Mouse (Mus musculus) CH12.LX (cell line): ENCODE results near the gene AU022252. TPM values are rescaled to one million over a fixed set of nuclear protein-coding genes. Genes with fewer than 3 reads are reported as not detected.
A peak's percentile ranks its signal among the peaks of the same experiment; 100 is the strongest.

Experiments used
- DNase-seq: peaks from one replicate; pipeline ENCODE4 v3.0.0-alpha.2; 2013; ENCODE audit errors: extremely low read depth
- H3K27ac ChIP-seq: 2 replicates; pipeline ENCODE4 v1.5.1; 2012; ENCODE audit warnings: low read depth, mild to moderate bottlenecking, control low read depth, moderate library complexity; ENCODE audit not compliant: insufficient read depth
- H3K27me3 ChIP-seq: replicated peaks from 2 replicates; pipeline ENCODE3; 2012; ENCODE audit warnings: inconsistent platforms
- H3K36me3 ChIP-seq, 2 experiments: replicated peaks in 1 of 2; 2 replicates each; pipeline versions ENCODE3 to v1.6.1; 2012; ENCODE audit warnings: inconsistent platforms in 1 of 2, low read length in 1 of 2, mild to moderate bottlenecking in 1 of 2, mixed read lengths in 1 of 2, moderate library complexity in 1 of 2; ENCODE audit not compliant: control insufficient read depth in 1 of 2, insufficient read depth in 1 of 2
- H3K4me1 ChIP-seq, 2 experiments: 2 replicates each; pipeline ENCODE4 v1.6.1; 2012; ENCODE audit warnings: inconsistent platforms in 1 of 2, moderate library complexity in 1 of 2; ENCODE audit not compliant: insufficient read depth in 2 of 2, control insufficient read depth in 1 of 2
- H3K4me2 ChIP-seq: 2 replicates; pipeline ENCODE4 v1.6.1; 2012; ENCODE audit warnings: low read depth, mild to moderate bottlenecking, control low read depth; ENCODE audit not compliant: poor library complexity, insufficient read depth, severe bottlenecking
- H3K4me3 ChIP-seq, 3 experiments: fragments of 150-350 bp in 1 of 3; sonication (generic) in 1 of 3; replicated peaks in 1 of 3; 2 replicates each; pipeline versions ENCODE3 to v1.5.1; 2011 to 2012; ENCODE audit warnings: low read depth in 2 of 3, low read length in 2 of 3, mild to moderate bottlenecking in 2 of 3, moderate library complexity in 2 of 3, control low read depth in 1 of 3, improper control_type of control experiment in 1 of 3, inconsistent platforms in 1 of 3, mixed read lengths in 1 of 3; ENCODE audit not compliant: poor library complexity in 1 of 3
- H3K79me2 ChIP-seq: replicated peaks from 2 replicates; pipeline ENCODE4 v1.6.1; 2012; ENCODE audit warnings: mild to moderate bottlenecking, moderate library complexity; ENCODE audit not compliant: control insufficient read depth, poor library complexity, insufficient read depth, severe bottlenecking; ENCODE audit errors: extremely low read depth
- H3K9ac ChIP-seq: 2 replicates; pipeline ENCODE4 v1.6.1; 2012; ENCODE audit warnings: low read depth, mild to moderate bottlenecking, control low read depth, moderate library complexity; ENCODE audit not compliant: insufficient read depth
- H3K9me3 ChIP-seq: replicated peaks from 2 replicates; pipeline ENCODE3; 2012; ENCODE audit warnings: low read length, inconsistent platforms, mixed read lengths
- BHLHE40 ChIP-seq: IDR thresholded peaks from 2 replicates; pipeline ENCODE4 v1.6.1; 2011; ENCODE audit warnings: mild to moderate bottlenecking, low read depth, low read length, improper control_type of control experiment
- CTCF ChIP-seq, 2 experiments: IDR thresholded peaks in 1 of 2; conservative IDR thresholded peaks in 1 of 2; 2 replicates each; pipeline ENCODE4 v1.5.1; 2011 to 2012; ENCODE audit warnings: low read depth in 2 of 2, low read length in 2 of 2, improper control_type of control experiment in 1 of 2, inconsistent platforms in 1 of 2, mild to moderate bottlenecking in 1 of 2, moderate library complexity in 1 of 2
- EP300 ChIP-seq: IDR thresholded peaks from 2 replicates; pipeline ENCODE4 v1.6.1; 2011; ENCODE audit warnings: low read length, improper control_type of control experiment
- HCFC1 ChIP-seq: IDR thresholded peaks from 2 replicates; pipeline ENCODE4 v1.6.1; 2012; ENCODE audit warnings: low read depth, mild to moderate bottlenecking, inconsistent platforms, low read length, improper control_type of control experiment
- PAX5 ChIP-seq: IDR thresholded peaks from 2 replicates; pipeline ENCODE4 v1.6.1; 2012; ENCODE audit warnings: low read length, inconsistent platforms, mixed read lengths
- POLR2AphosphoS2 ChIP-seq: IDR thresholded peaks from 2 replicates; pipeline ENCODE4 v1.6.1; 2011; ENCODE audit warnings: low read depth, low read length, improper control_type of control experiment
- RAD21 ChIP-seq: IDR thresholded peaks from 2 replicates; pipeline ENCODE4 v1.6.1; 2011; ENCODE audit warnings: low read depth, mild to moderate bottlenecking, low read length, improper control_type of control experiment, moderate library complexity
- SMC3 ChIP-seq: IDR thresholded peaks from 2 replicates; pipeline ENCODE4 v1.6.1; 2011; ENCODE audit warnings: low read depth, low read length, improper control_type of control experiment
- dilution Hi-C: fragments of 300-500 bp; cut with MboI; formaldehyde crosslinking; loops from 2 replicates; pipeline ENCODE4 v1.14.3; 2020; ENCODE audit warnings: low sequenced_read_pairs; ENCODE audit not compliant: extremely low pct_unique_long_range_greater_than_20kb, extremely low pct_ligation_motif_present
- in situ Hi-C: fragments of 300-500 bp; cut with MboI; formaldehyde crosslinking; loops from 3 replicates; pipeline ENCODE4 v1.14.3; 2019; ENCODE audit warnings: low sequenced_read_pairs, low pct_ligation_motif_present, low pct_unique_long_range_greater_than_20kb, mixed read lengths
- polyA plus RNA-seq: library from polyadenylated mRNA; unstranded; fragments of >175 nt; gene quantifications from 2 replicates; pipeline ENCODE4 v1.2.1, GENCODE M21; 2012; ENCODE audit warnings: low read depth; ENCODE audit not compliant: insufficient read length
- total RNA-seq, 2 experiments: library from RNA; depleted of rRNA; stranded (reverse); fragments of 300-350 nt in 1 of 2; fragments of >200 nt in 1 of 2; gene quantifications; 2 replicates each; pipeline ENCODE4 v1.2.3; 2012 to 2014

AU022252 gene
- total and polyA plus RNA-seq, 3 experiments: 8.7 to 18.8 (median 12.7) TPM

GRCm38 (mm10) chr4:119157891-119158290, 74.6 kb downstream of the AU022252 start:
- H3K79me2 ChIP-seq: no peaks in the 10 kb centered on the region
- H3K4me3 ChIP-seq: no peak overlapping the region
- TF ChIP-seq EP300 (no peak), SMC3 (no peak), BHLHE40 (no peak)
- TF ChIP-seq, all 38 proteins: peak for 0
- no peaks in the 10 kb centered on the region for H3K27me3 ChIP-seq
- no peak overlapping the region for H3K9ac ChIP-seq
- DNase-seq: no peak
- no peaks in the 10 kb centered on the region for H3K36me3 ChIP-seq
- no peaks in the 10 kb centered on the region for H3K9me3 ChIP-seq
- no peak overlapping the region for H3K4me2 ChIP-seq
- in situ Hi-C loops (no loop called here), dilution Hi-C loops (no loop called here)
- no peaks in the 10 kb centered on the region for H3K4me1 ChIP-seq
- no peak overlapping the region for H3K27ac ChIP-seq

- DNase-seq: peak; percentile 67
- Histone ChIP-seq H3K4me3 (no peak overlapping the region), H3K27me3 (no peaks in the 10 kb centered on the region), H3K79me2 (no peaks in the 10 kb centered on the region), H3K36me3 (no peaks in the 10 kb centered on the region), H3K9me3 (no peaks in the 10 kb centered on the region), H3K9ac (no peak overlapping the region), H3K27ac (no peak overlapping the region), H3K4me1 (no peaks in the 10 kb centered on the region), H3K4me2 (no peak overlapping the region)
- in situ Hi-C loops (no loop called here), dilution Hi-C loops (no loop called here)
- no peak for TF ChIP-seq PAX5
- TF ChIP-seq CTCF (conservative IDR thresholded peaks at IDR 0.05 in 1 of 2, IDR thresholded peaks at IDR 0.05 in 1 of 2; ENCODE audit: low read depth in 2 of 2, low read length in 2 of 2): peak; percentile 54 to 71
- no peak for TF ChIP-seq POLR2AphosphoS2
- no peak for TF ChIP-seq HCFC1
- TF ChIP-seq RAD21: peak; percentile 42
- peak; percentile 42 for TF ChIP-seq SMC3
Observed at GRCm38 (mm10) chr4:119157186-119157585, 75.3 kb downstream of the AU022252 start.

Other genes with a start within 250 kb of the AU022252 start
- 26.8 and 46.2 TPM in 2 replicates for gene Slc2a1, start 124.0 kb downstream of the AU022252 start, total RNA-seq (2012; rRNA removed)
- 55.3 and 64.9 TPM in 2 replicates for gene Slc2a1, start 124.0 kb downstream of the AU022252 start, total RNA-seq (2014; rRNA removed)
- gene Slc2a1, start 124.0 kb downstream of the AU022252 start, polyA plus RNA-seq: 30.5 and 33.4 TPM in 2 replicates
- gene Zfp691, start 58.5 kb downstream of the AU022252 start, total RNA-seq (2012; rRNA removed): 4.6 and 4.7 TPM in 2 replicates
- 2.3 and 3.2 TPM in 2 replicates for gene Zfp691, start 58.5 kb downstream of the AU022252 start, total RNA-seq (2014; rRNA removed)
- 3.8 and 4.0 TPM in 2 replicates for gene Zfp691, start 58.5 kb downstream of the AU022252 start, polyA plus RNA-seq
- not detected in 2 replicates for gene Ermap, start 42.7 kb downstream of the AU022252 start, total RNA-seq (2012; rRNA removed)
- not detected in 2 replicates for gene Ermap, start 42.7 kb downstream of the AU022252 start, total RNA-seq (2014; rRNA removed)
- 0.23 TPM in 1 of 2 replicates, not detected in the other for gene Ermap, start 42.7 kb downstream of the AU022252 start, polyA plus RNA-seq
- gene Svbp, start 37.4 kb downstream of the AU022252 start, total RNA-seq (2012; rRNA removed): 15.8 and 16.2 TPM in 2 replicates
- gene Svbp, start 37.4 kb downstream of the AU022252 start, total RNA-seq (2014; rRNA removed): 15.5 and 15.7 TPM in 2 replicates
- gene Svbp, start 37.4 kb downstream of the AU022252 start, polyA plus RNA-seq: 21.8 and 23.5 TPM in 2 replicates
- not detected in 2 replicates for gene Tmem269, start 14.5 kb downstream of the AU022252 start, total RNA-seq (2012; rRNA removed)
- gene Tmem269, start 14.5 kb downstream of the AU022252 start, total RNA-seq (2014; rRNA removed): 0.16 TPM in 1 of 2 replicates, not detected in the other
- gene Tmem269, start 14.5 kb downstream of the AU022252 start, polyA plus RNA-seq: 0.18 TPM in 1 of 2 replicates, not detected in the other
- 11.3 and 14.8 TPM in 2 replicates for gene P3h1, start 203 bp upstream of the AU022252 start, total RNA-seq (2012; rRNA removed)
- gene P3h1, start 203 bp upstream of the AU022252 start, total RNA-seq (2014; rRNA removed): 27.1 and 29.2 TPM in 2 replicates
- gene P3h1, start 203 bp upstream of the AU022252 start, polyA plus RNA-seq: 31.6 and 32.0 TPM in 2 replicates
- gene Cldn19, start 22.7 kb upstream of the AU022252 start, total RNA-seq (2012; rRNA removed): not detected in 2 replicates
- not detected in 2 replicates for gene Cldn19, start 22.7 kb upstream of the AU022252 start, total RNA-seq (2014; rRNA removed)
- 0.08 and 0.09 TPM in 2 replicates for gene Cldn19, start 22.7 kb upstream of the AU022252 start, polyA plus RNA-seq
- 724 and 865 TPM in 2 replicates for gene Ybx1, start 61.9 kb upstream of the AU022252 start, total RNA-seq (2012; rRNA removed)
- gene Ybx1, start 61.9 kb upstream of the AU022252 start, total RNA-seq (2014; rRNA removed): 901 and 989 TPM in 2 replicates
- 2,139 and 2,246 TPM in 2 replicates for gene Ybx1, start 61.9 kb upstream of the AU022252 start, polyA plus RNA-seq
- 125 and 175 TPM in 2 replicates for gene Ppih, start 87.8 kb upstream of the AU022252 start, total RNA-seq (2012; rRNA removed)
- 179 and 195 TPM in 2 replicates for gene Ppih, start 87.8 kb upstream of the AU022252 start, total RNA-seq (2014; rRNA removed)
- gene Ppih, start 87.8 kb upstream of the AU022252 start, polyA plus RNA-seq: 132 and 158 TPM in 2 replicates
- gene Ccdc30, start 182.8 kb upstream of the AU022252 start, total RNA-seq (2012; rRNA removed): 0.04 TPM in 1 of 2 replicates, not detected in the other
- gene Ccdc30, start 182.8 kb upstream of the AU022252 start, total RNA-seq (2014; rRNA removed): not detected in 2 replicates
- gene Ccdc30, start 182.8 kb upstream of the AU022252 start, polyA plus RNA-seq: not detected in 2 replicates
- 14.7 and 20.1 TPM in 2 replicates for gene Ppcs, start 189.7 kb upstream of the AU022252 start, total RNA-seq (2012; rRNA removed)
- 20.7 and 22.7 TPM in 2 replicates for gene Ppcs, start 189.7 kb upstream of the AU022252 start, total RNA-seq (2014; rRNA removed)
- gene Ppcs, start 189.7 kb upstream of the AU022252 start, polyA plus RNA-seq: 19.1 and 19.3 TPM in 2 replicates
- gene Zmynd12, start 190.1 kb upstream of the AU022252 start, total RNA-seq (2012; rRNA removed): 0.13 and 0.25 TPM in 2 replicates
- 0.47 and 0.75 TPM in 2 replicates for gene Zmynd12, start 190.1 kb upstream of the AU022252 start, total RNA-seq (2014; rRNA removed)
- 0.53 and 1.0 TPM in 2 replicates for gene Zmynd12, start 190.1 kb upstream of the AU022252 start, polyA plus RNA-seq